Mouse (Mus musculus) embryonic fibroblast, embryonic 13.5 days (primary cell): ENCODE measurements around the gene Cetn3. TPM values are rescaled to one million over a fixed set of nuclear protein-coding genes. Genes with fewer than 3 reads are reported as not detected.
A peak's percentile ranks its signal among the peaks of the same experiment; 100 is the strongest.

Source experiments
- H3K27ac ChIP-seq: 2 replicates; pipeline ENCODE4 v1.5.1; 2012; ENCODE audit warnings: low read length, control low read depth, inconsistent platforms; ENCODE audit not compliant: insufficient read depth
- H3K4me1 ChIP-seq: 2 replicates; pipeline ENCODE4 v1.6.1; 2011; ENCODE audit warnings: low read length; ENCODE audit not compliant: control insufficient read depth, insufficient read depth
- H3K4me3 ChIP-seq: 2 replicates; pipeline ENCODE4 v1.5.1; 2011; ENCODE audit warnings: mild to moderate bottlenecking, control low read depth, low read length; ENCODE audit not compliant: insufficient read depth
- CTCF ChIP-seq: IDR thresholded peaks from 2 replicates; pipeline ENCODE4 v1.5.1; 2011; ENCODE audit warnings: mild to moderate bottlenecking, control low read depth, low read length, moderate library complexity, borderline replicate concordance; ENCODE audit not compliant: insufficient read depth
- POLR2A ChIP-seq: IDR thresholded peaks from 2 replicates; pipeline ENCODE4 v1.6.1; 2011; ENCODE audit warnings: low read depth, mild to moderate bottlenecking, control low read depth, low read length, moderate library complexity
- polyA plus RNA-seq: library from polyadenylated mRNA; stranded (reverse); fragments of >200 nt; gene quantifications from 2 replicates; pipeline ENCODE4 v1.2.4, GENCODE M21; 2011; ENCODE audit warnings: low read depth; ENCODE audit not compliant: missing spikeins, insufficient read length

The Cetn3 gene
- polyA plus RNA-seq, 1 experiment: 135 TPM

DNA sequence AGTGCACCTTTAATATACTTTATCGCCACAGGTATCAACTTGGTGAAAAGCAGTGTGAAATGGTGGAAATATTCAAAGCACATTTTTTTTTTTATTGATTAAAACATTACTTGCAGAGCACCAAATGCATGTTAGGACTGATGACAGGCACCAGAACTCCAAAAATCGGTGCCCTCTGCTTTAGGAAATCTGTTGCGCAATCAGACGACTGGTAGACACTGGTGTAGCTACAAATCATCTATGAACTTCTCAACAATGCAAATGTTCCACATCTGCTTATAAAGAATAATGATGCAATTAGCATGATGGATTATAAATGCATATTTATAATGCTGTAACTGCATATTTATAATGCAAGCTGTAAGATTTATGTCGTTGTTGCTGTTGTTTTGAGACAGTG is 18.7 kb upstream of the Cetn3 start:
- Histone ChIP-seq H3K27ac (no peak overlapping the region), H3K4me3 (no peak overlapping the region), H3K4me1 (no peaks in the 10 kb centered on the region)
- TF ChIP-seq CTCF (no peak), POLR2A (no peak)

DNA sequence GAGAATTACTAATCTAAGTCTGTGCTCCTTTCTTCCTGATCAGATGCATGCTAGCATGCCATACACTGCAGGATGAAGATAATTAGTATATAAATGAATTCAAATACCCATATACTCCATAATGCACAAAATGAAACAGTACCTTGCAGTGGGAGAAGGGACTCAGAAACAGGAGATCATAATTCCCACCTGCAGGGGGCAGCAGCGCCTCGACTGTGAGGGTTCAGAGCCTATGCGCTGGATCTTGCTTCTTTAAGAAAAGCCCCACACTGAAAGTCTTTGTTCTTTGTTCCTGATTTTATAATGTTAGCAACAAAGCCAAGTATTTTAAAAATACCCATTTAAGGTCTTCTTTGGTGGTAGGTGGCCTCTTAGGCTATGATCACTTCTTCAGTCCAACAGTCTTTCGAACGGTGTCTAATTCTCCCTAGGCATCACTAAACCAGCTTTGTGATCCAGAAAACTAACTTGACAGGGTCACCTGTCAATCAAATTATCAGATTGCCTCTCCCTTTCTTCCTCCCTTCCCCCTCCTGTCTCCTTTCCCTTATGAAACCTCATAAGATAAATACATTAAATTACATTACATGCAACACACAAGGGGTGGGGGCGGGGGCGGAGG is 15.7 kb upstream of the Cetn3 start:
- Histone ChIP-seq H3K27ac (no peak overlapping the region), H3K4me3 (no peak overlapping the region), H3K4me1 (no peaks in the 10 kb centered on the region)
- TF ChIP-seq CTCF (peak; percentile 42; the same call in 1 of the 2 replicates), POLR2A (no peak)

DNA sequence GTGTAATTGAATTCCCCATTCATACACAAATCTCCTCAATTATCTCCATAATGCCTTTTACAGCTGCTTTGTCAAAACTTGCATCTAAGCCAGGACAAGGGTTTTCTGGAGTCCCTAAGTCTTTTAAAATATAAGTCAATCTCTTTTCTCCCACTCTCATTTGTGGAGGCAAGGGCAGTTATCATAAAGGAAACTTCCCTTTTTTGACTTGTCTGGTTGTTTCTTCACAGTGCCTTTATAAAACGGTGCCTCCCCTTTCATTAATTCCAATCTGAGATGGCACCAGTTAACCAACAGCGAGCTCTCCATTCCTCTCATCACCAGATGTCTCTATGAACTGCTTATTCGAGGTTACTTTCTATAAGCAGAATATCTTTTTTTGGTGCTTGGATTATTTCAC is 6.7 kb upstream of the Cetn3 start:
- TF ChIP-seq CTCF: no peak
- TF ChIP-seq POLR2A: no peak
- no peaks in the 10 kb centered on the region for H3K4me1 ChIP-seq

DNA sequence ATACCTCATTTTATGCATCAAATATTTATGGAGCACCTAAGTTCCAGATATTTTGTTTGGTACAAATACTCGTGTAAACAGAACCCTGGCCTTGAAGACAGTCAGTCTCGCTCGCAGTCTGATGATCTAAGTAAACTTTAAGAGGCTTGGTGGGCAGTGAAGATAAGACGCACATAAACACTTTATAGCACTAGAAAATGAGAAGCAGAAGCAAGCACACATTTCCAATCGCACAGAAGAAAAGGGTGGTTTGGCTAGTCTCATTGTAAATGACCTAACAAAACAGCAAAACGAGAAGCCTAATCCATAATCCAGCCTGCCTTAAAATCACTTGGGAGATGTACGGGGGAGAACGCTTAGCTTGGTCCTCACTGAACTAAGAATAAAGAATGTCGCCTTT is 402 bp upstream of the Cetn3 start:
- H3K4me3 ChIP-seq: peak overlapping the region; percentile 34
- H3K4me1 ChIP-seq: peaks cover 3% of the 10 kb centered on the region; the same call in 1 of the 2 replicates
- TF ChIP-seq CTCF (no peak), POLR2A (no peak)
- no peak overlapping the region for H3K27ac ChIP-seq

More for the DNA sequence above, 6.7 kb upstream of the Cetn3 start:
- H3K4me3 ChIP-seq: no peak overlapping the region
- H3K27ac ChIP-seq: no peak overlapping the region

DNA sequence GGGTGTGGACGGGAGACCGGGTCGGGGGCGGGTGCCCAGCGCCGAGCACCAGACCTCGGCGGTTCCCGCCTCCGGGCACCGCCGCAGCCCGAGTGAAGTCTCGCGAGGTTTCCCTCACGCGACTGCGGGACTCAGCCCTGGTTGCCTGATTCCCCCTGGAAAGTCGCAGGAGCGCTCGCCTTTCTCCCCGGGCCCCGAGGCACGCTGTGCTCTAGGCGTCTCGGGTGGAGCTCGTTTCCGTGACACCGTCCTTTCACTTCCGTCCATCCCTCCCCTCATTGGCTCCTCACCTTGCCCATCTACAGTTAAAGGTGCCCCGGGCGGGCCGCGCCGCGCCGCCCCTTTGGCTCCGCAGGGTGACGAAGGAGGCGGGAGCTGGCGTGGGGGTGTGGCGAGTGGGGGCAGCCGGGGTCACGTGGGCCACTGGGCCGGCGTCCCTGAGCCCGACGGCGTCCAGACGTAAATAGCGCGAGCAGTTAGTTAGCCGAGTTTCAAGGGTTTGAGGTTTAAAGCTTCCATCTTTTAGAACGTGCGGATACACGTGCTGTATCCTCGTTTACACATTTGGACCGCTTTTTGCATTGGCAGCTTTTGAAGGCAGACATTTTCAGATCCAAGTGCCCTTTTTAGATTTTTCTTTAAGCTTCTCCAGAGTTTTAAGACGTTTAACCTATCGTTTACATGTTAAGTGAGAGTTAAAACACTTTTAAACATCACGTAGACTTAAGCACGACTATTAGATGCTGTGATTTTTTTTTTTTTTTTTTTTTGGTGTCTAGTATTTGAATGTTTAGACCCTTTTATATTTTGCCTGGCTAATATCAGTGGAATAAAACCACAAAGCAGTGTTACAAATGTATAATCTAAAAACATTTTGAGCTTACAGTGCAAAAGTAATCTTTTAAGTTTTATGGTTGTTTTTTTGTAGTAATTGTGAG is 797 bp downstream of the Cetn3 start:
- peaks cover 3% of the 10 kb centered on the region; the same call in 1 of the 2 replicates for H3K4me1 ChIP-seq
- peak; percentile 57 for TF ChIP-seq POLR2A
- no peak for TF ChIP-seq CTCF
- H3K4me3 ChIP-seq: peak overlapping the region; percentile 73
- peak overlapping the region; percentile 91 for H3K27ac ChIP-seq

DNA sequence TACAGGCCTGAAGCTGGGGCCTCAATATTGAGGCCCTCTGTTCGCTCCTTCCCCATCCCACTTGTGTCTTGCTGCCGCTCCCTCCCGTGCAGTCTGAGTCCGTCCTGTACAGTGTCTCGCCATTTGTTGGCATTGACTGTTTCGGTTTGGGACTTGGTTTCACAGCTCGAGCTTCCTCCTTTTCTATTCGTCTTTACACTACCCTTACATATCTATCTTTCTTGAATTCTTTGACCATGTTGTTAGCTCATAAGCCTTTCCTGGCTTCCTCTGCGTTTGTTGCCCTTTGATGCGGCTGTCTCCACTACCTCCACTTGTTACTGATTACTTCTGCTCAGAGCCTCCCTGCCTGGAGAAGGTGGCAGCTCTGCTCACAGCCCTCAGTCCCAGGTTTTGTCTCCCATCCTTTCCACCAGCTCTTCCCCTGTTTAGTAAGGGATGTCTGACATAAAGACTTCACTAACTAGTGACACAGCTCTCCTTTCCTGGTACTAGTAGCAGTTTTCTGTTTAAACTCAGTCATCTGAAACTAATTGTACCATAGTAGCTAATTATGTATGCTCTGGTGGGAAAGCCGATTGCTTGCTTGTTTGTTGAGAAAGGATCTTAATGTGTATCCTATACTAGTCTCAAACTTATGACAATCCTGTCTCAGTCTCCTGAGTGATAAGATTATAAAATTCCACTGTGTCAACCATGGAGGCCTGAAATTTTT is 3.0 kb downstream of the Cetn3 start:
- TF ChIP-seq POLR2A (no peak), CTCF (no peak)
- Histone ChIP-seq H3K4me1 (peaks cover 3% of the 10 kb centered on the region; the same call in 1 of the 2 replicates), H3K27ac (no peak overlapping the region), H3K4me3 (no peak overlapping the region)

DNA sequence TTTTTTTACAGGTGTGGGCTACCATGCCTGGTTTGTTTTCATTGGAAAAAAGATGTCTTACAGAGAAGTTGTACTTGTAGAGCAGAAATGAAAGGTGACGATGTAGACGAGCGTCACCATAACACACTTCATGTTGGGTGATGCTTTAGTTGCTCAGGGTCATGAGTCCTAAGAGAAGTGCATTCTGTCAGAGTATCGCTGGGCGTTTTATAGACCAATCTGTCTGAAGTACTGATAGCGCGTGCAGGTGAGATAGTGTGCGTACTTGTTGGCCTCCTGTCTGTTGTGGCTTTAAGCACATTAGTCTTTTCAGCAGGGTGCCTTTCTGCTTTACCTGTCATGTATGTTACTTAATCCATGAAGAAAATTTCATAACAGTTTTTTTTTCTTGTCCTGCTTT is 7.3 kb downstream of the Cetn3 start:
- Histone ChIP-seq H3K4me3 (no peak overlapping the region), H3K27ac (no peak overlapping the region), H3K4me1 (0 out of 2 replicates have a peak, but pooled peaks cover under 1% of the 10 kb centered on the region)
- no peak for TF ChIP-seq POLR2A
- TF ChIP-seq CTCF: no peak

DNA sequence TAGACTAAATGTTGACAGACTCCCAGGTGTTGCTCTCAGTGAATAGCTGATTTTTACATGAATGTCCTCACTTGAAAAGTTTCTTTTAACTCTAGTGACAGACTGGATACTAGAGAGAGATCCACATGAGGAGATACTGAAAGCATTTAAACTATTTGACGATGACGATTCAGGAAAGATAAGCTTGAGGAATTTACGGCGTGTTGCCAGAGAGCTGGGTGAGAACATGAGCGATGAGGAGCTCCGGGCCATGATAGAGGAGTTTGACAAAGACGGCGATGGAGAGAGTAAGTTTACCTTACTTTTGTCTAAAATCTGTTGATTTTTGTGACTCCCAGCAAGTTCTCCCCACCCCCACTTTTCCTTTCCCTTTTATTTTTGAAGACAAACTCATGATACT is 9.0 kb downstream of the Cetn3 start:
- Histone ChIP-seq H3K4me3 (no peak overlapping the region), H3K4me1 (no peaks in the 10 kb centered on the region), H3K27ac (no peak overlapping the region)
- TF ChIP-seq POLR2A (no peak), CTCF (no peak)

DNA sequence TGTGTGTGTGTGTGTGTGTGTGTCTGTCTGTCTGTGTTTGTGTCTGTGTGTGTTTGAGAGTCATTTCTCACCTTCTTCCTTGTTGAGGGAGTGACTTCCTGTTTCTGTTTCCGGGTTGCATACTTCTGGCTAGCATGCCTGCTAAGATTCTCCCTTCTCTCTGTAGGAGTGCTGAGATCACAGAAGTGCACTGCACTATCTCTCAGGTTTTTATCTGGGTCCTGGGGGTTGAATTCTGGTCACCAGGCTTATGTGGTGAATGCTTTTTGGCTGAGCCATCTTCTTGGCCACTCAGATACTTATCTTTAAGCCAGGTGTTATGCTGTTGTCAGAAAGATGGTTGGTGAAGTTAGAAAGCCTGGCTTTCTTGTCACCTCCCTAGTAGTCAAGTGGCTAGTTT is 11.0 kb downstream of the Cetn3 start:
- no peak for TF ChIP-seq POLR2A
- no peak for TF ChIP-seq CTCF
- Histone ChIP-seq H3K27ac (no peak overlapping the region), H3K4me1 (no peaks in the 10 kb centered on the region), H3K4me3 (no peak overlapping the region)
